Mouse (Mus musculus): ENCODE data around the gene Gm5134. TPM values are rescaled to one million over a fixed set of nuclear protein-coding genes. Genes with fewer than 3 reads are reported as not detected.

Gene Gm5134
- polyA plus RNA-seq, 1 experiment from 2014 or later = not detected

GRCm38 (mm10) chr10:76003221-76003620 lies 48.9 kb downstream of the Gm5134 start:
- Histone ChIP-seq H3K4me2 (no peak overlapping the region), H3K4me3 (replicated peaks) (no peak overlapping the region), H3K9me3 (replicated peaks) (no peaks in the 10 kb centered on the region), H3K9ac (replicated peaks) (no peak overlapping the region), H3K4me1 (0 out of 2 replicates have a peak, but pooled peaks cover 6% of the 10 kb centered on the region), H3K27ac (replicated peaks) (no peak overlapping the region), H3K36me3 (no peaks in the 10 kb centered on the region), H3K27me3 (replicated peaks) (no peaks in the 10 kb centered on the region)
- WGBS = 89% methylated on average over 2 of the region's 2 CpGs
- no peak for ATAC-seq (ENCODE audit: low FRiP score)

- Histone ChIP-seq H3K27ac (replicated peaks) (no peak overlapping the region), H3K4me1 (0 out of 2 replicates have a peak, but pooled peaks cover 3% of the 10 kb centered on the region), H3K4me2 (no peak overlapping the region), H3K9me3 (replicated peaks) (no peaks in the 10 kb centered on the region), H3K36me3 (no peaks in the 10 kb centered on the region), H3K9ac (replicated peaks) (no peak overlapping the region), H3K27me3 (replicated peaks) (no peaks in the 10 kb centered on the region), H3K4me3 (replicated peaks) (no peak overlapping the region)
- 90% methylated on average over 6 of the region's 6 CpGs for WGBS
- no peak for ATAC-seq (ENCODE audit: low FRiP score)
These were observed 52.1 kb downstream of the Gm5134 start for GRCm38 (mm10) chr10:76006385-76006784.

DNA sequence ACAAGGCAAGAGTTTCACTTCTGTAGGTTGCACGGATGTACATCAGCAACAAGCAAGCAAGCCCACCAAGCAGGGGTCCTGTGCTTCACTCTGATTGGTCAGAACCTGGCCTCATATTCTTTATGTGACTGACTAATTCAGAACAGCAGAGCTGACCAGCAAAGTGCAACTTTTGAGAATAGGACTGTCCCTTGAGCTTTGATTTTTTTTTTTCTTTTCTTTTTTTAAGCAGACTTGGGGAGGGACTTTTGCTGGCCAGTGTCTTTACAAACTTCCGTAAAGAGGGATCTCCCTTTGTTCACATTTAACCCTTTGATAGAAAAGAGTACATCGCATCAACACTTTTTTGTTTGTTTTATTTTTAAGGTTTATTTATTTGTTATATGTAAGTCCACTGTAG lies 55.5 kb downstream of the Gm5134 start:
- H3K27ac ChIP-seq (replicated peaks) = no peak overlapping the region
- 80% methylated on average over 3 of the region's 3 CpGs for WGBS
- H3K4me2 ChIP-seq = no peak overlapping the region
- no peaks in the 10 kb centered on the region for H3K9me3 ChIP-seq (replicated peaks)
- no peaks in the 10 kb centered on the region for H3K27me3 ChIP-seq (replicated peaks)
- ATAC-seq (ENCODE audit: low FRiP score) = no peak
- H3K36me3 ChIP-seq = no peaks in the 10 kb centered on the region
- no peak overlapping the region for H3K9ac ChIP-seq (replicated peaks)
- no peaks in the 10 kb centered on the region for H3K4me1 ChIP-seq
- no peak overlapping the region for H3K4me3 ChIP-seq (replicated peaks)

- H3K27ac ChIP-seq (replicated peaks) = no peak overlapping the region
- no peak overlapping the region for H3K4me3 ChIP-seq (replicated peaks)
- 73% methylated on average over 6 of the region's 6 CpGs for WGBS
- H3K9ac ChIP-seq (replicated peaks) = no peak overlapping the region
- no peaks in the 10 kb centered on the region for H3K4me1 ChIP-seq
- no peak for ATAC-seq (ENCODE audit: low FRiP score)
- no peaks in the 10 kb centered on the region for H3K27me3 ChIP-seq (replicated peaks)
- H3K9me3 ChIP-seq (replicated peaks) = no peaks in the 10 kb centered on the region
- H3K36me3 ChIP-seq = no peaks in the 10 kb centered on the region
- no peak overlapping the region for H3K4me2 ChIP-seq
These were observed 58.6 kb downstream of the Gm5134 start for GRCm38 (mm10) chr10:76012922-76013321.

- Histone ChIP-seq H3K4me2 (no peak overlapping the region), H3K4me1 (no peaks in the 10 kb centered on the region), H3K27ac (replicated peaks) (no peak overlapping the region), H3K36me3 (no peaks in the 10 kb centered on the region), H3K4me3 (replicated peaks) (no peak overlapping the region), H3K9ac (replicated peaks) (no peak overlapping the region), H3K9me3 (replicated peaks) (no peaks in the 10 kb centered on the region), H3K27me3 (replicated peaks) (no peaks in the 10 kb centered on the region)
- ATAC-seq (ENCODE audit: low FRiP score) = no peak
- 92% methylated on average over 3 of the region's 3 CpGs for WGBS
These were observed 62.6 kb downstream of the Gm5134 start for GRCm38 (mm10) chr10:76016886-76017285.

GRCm38 (mm10) chr10:76021728-76022127 lies 67.4 kb downstream of the Gm5134 start:
- H3K9ac ChIP-seq (replicated peaks) = no peak overlapping the region
- no peak for ATAC-seq (ENCODE audit: low FRiP score)
- WGBS = 86% methylated on average over 3 of the region's 3 CpGs

GRCm38 (mm10) chr10:76023921-76024320 lies 69.6 kb downstream of the Gm5134 start:
- Histone ChIP-seq H3K9me3 (replicated peaks) (no peaks in the 10 kb centered on the region), H3K9ac (replicated peaks) (no peak overlapping the region), H3K27ac (replicated peaks) (no peak overlapping the region), H3K4me3 (replicated peaks) (no peak overlapping the region), H3K4me1 (no peaks in the 10 kb centered on the region), H3K4me2 (no peak overlapping the region), H3K27me3 (replicated peaks) (no peaks in the 10 kb centered on the region), H3K36me3 (no peaks in the 10 kb centered on the region)
- WGBS = 93% methylated on average over 6 of the region's 6 CpGs
- ATAC-seq (ENCODE audit: low FRiP score) = no peak

More at GRCm38 (mm10) chr10:76021728-76022127, 67.4 kb downstream of the Gm5134 start:
- no peaks in the 10 kb centered on the region for H3K4me1 ChIP-seq
- H3K4me3 ChIP-seq (replicated peaks) = no peak overlapping the region
- no peaks in the 10 kb centered on the region for H3K36me3 ChIP-seq
- H3K27me3 ChIP-seq (replicated peaks) = no peaks in the 10 kb centered on the region
- no peak overlapping the region for H3K27ac ChIP-seq (replicated peaks)
- no peak overlapping the region for H3K4me2 ChIP-seq
- no peaks in the 10 kb centered on the region for H3K9me3 ChIP-seq (replicated peaks)

DNA sequence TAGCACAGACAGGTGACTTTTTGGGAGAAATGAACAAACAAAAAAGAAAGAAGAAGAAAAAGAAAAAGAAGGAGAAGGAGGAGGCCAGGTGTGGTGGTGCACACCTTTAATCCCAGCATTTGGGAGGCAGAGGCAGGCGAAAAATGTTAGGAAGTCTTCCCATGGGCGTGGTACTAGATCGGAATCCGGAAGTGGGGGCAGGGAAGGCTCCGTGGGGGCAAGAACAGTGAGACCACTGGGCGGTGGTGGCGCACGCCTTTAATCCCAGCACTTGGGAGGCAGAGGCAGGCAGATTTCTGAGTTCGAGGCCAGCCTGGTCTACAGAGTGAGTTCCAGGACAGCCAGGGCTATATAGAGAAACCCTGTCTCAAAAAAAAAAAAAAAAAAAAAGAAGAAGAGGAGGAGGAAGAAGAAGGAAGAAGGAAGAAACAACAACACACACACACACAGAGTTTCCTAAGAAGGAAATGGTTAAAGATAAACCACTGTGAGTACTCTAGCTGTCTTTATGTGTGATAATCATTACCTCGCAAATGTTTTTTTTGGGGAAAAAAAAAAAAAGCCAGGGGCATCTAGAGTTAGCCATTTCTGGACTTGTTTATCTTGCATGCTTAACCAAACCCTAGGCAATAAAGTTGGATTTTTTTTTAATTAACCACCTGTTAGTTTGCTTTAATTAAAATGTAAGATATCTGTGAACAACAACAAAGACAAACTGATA lies 71.3 kb downstream of the Gm5134 start:
- 98% methylated on average over 9 of the region's 10 CpGs for WGBS
- no peak overlapping the region for H3K4me2 ChIP-seq
- no peak for ATAC-seq (ENCODE audit: low FRiP score)

DNA sequence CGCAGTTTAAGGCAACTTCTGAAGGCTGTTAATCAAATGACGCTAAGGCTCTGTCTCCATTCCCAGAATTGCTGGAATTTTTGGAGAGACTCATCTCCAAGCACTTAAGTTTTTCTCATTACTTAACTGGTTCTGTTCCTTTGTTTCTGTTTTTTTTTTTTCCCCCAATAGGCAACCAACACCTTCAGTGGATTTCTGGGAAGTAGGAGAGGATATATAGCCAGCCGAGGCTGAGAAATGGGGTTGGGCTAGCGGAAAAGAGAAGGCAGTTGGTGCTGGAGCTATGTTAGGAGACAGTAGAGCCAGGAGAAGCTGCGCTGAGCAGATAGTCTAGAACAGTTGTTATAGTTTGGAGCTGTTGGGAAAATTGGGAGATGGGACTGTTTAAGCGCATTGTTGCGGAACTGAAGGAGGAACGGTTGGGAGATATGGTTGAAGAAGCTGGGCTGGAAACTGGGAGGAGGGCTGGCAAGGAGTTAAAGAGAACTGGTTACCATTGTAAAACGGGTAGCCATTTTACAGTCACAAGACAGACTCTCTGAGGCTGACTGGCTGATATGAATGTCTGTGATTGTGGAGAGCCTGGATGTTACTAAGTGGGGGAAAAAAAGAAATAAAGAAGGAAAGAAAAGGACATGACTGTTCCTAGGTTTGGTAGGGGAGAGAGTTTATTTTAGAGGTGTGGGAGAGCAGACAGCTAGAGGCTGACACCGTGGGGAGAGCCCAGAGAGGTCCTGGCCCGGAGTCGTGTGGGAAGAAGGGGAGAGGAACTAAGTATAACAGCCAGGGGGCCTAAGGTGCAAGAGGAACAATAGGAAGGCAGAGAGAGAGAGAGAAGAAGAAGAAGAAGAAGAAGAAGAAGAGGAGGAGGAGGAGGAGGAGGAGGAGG lies 73.1 kb downstream of the Gm5134 start:
- no peak for ATAC-seq (ENCODE audit: low FRiP score)
- H3K36me3 ChIP-seq = no peaks in the 10 kb centered on the region
- no peaks in the 10 kb centered on the region for H3K27me3 ChIP-seq (replicated peaks)
- H3K9ac ChIP-seq (replicated peaks) = no peak overlapping the region
- H3K4me2 ChIP-seq = no peak overlapping the region
- H3K4me3 ChIP-seq (replicated peaks) = no peak overlapping the region
- H3K27ac ChIP-seq (replicated peaks) = no peak overlapping the region
- H3K9me3 ChIP-seq (replicated peaks) = no peaks in the 10 kb centered on the region
- 66% methylated on average over 12 of the region's 12 CpGs for WGBS
- 0 out of 2 replicates have a peak, but pooled peaks cover 4% of the 10 kb centered on the region for H3K4me1 ChIP-seq

More for the DNA sequence above, 71.3 kb downstream of the Gm5134 start:
- Histone ChIP-seq H3K9ac (replicated peaks) (no peak overlapping the region), H3K27ac (replicated peaks) (no peak overlapping the region), H3K4me3 (replicated peaks) (no peak overlapping the region), H3K27me3 (replicated peaks) (no peaks in the 10 kb centered on the region), H3K9me3 (replicated peaks) (no peaks in the 10 kb centered on the region), H3K4me1 (no peaks in the 10 kb centered on the region), H3K36me3 (no peaks in the 10 kb centered on the region)

DNA sequence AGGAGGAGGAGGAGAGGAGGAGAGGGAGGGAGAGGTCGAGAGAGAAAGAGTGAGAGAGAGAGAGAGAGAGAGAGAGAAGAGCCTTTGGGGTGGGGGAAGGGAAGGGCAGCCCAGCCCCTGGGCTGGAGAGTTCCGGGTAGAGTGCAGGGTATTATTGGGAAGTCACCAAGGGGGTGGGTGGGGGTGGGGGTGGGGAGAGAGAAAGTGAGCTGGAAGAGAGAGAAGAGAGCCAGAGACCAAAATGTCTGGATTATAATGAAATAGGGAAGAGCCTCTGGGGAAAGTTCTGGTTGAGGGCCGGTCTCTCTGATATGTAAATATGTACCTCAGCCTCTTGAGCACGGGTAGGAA lies 73.7 kb downstream of the Gm5134 start:
- no peak overlapping the region for H3K4me3 ChIP-seq (replicated peaks)
- no peaks in the 10 kb centered on the region for H3K27me3 ChIP-seq (replicated peaks)
- no peak overlapping the region for H3K27ac ChIP-seq (replicated peaks)
- no peaks in the 10 kb centered on the region for H3K36me3 ChIP-seq
- no peak overlapping the region for H3K4me2 ChIP-seq
- H3K4me1 ChIP-seq = peaks cover 5% of the 10 kb centered on the region; the same call in 1 of the 2 replicates
- no peak for ATAC-seq (ENCODE audit: low FRiP score)
- no peaks in the 10 kb centered on the region for H3K9me3 ChIP-seq (replicated peaks)
- H3K9ac ChIP-seq (replicated peaks) = no peak overlapping the region
- 31% methylated on average over 3 of the region's 4 CpGs for WGBS

GRCm38 (mm10) chr10:76028396-76028795 lies 74.1 kb downstream of the Gm5134 start:
- H3K27ac ChIP-seq (replicated peaks) = no peak overlapping the region
- H3K9me3 ChIP-seq (replicated peaks) = no peaks in the 10 kb centered on the region
- H3K36me3 ChIP-seq = no peaks in the 10 kb centered on the region
- WGBS = 79% methylated on average over 9 of the region's 9 CpGs
- no peak overlapping the region for H3K9ac ChIP-seq (replicated peaks)
- peaks cover 9% of the 10 kb centered on the region for H3K4me1 ChIP-seq
- no peaks in the 10 kb centered on the region for H3K27me3 ChIP-seq (replicated peaks)
- no peak for ATAC-seq (ENCODE audit: low FRiP score)
- H3K4me3 ChIP-seq (replicated peaks) = no peak overlapping the region
- no peak overlapping the region for H3K4me2 ChIP-seq

DNA sequence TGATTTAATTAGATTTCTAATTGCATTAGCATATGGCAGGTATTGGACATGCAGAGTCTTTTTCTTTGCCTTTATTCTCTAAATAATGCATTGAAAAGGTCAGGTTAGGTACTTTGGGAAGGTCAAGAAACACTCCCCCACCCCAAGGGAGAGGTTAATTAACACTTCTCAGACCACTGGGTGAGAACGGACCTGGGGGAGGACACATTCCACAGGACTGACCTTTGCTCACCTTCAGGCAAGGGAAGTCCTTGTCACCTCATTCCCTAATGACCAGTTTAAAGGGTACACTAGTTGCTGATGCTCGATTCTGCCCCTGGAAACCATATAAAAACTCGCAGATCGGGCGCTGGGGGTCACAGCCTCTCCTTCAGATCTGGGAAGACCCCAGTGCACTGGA lies 75.0 kb downstream of the Gm5134 start:
- Histone ChIP-seq H3K27me3 (replicated peaks) (no peaks in the 10 kb centered on the region), H3K36me3 (no peaks in the 10 kb centered on the region), H3K4me3 (replicated peaks) (no peak overlapping the region), H3K27ac (replicated peaks) (no peak overlapping the region), H3K9ac (replicated peaks) (no peak overlapping the region), H3K4me2 (no peak overlapping the region), H3K4me1 (peaks cover 17% of the 10 kb centered on the region), H3K9me3 (replicated peaks) (no peaks in the 10 kb centered on the region)
- WGBS = 81% methylated on average over 5 of the region's 5 CpGs
- ATAC-seq (ENCODE audit: low FRiP score) = no peak

All from neural tube, embryonic 15.5 days (tissue).